Mouse (Mus musculus) spleen, adult 18-20 months (tissue): ENCODE measurements at regions not wholly inside any gene's neighbourhood (a gene's known extent, or its start where the extent isn't known, plus 50 kb on each side); places are given as distances from the start of the nearest gene placed in this dataset.
"Not testable (repeated sequence)": the region's sequence is repeated elsewhere in the genome, so short reads cannot be mapped to it uniquely, and the experiment has no call there.

ENCODE experiments used
- DNase-seq, 2 experiments: peaks; one replicate each; pipeline ENCODE4 v3.0.0; 2022; ENCODE audit warnings: mixed read lengths in 2 of 2

- DNase-seq: no peak
Measured at GRCm38 (mm10) chr15:32749971-32750370, 505.4 kb downstream of the Sema5a start.

GRCm38 (mm10) chr15:32751991-32752390, 507.4 kb downstream of the Sema5a start:
- DNase-seq: no peak

- no peak for DNase-seq
Measured at GRCm38 (mm10) chr15:32760141-32760540, 515.5 kb downstream of the Sema5a start.

GRCm38 (mm10) chr15:32766011-32766701, 521.5 kb downstream of the Sema5a start:
- no peak for DNase-seq

GRCm38 (mm10) chr15:32766746-32767471, 522.3 kb downstream of the Sema5a start:
- no peak for DNase-seq

- not testable (repeated sequence) for DNase-seq
Measured at GRCm38 (mm10) chr15:32778226-32778598, 533.6 kb downstream of the Sema5a start.

- peak in 1 of 2 experiments; percentile 5 for DNase-seq
Measured at GRCm38 (mm10) chr15:32778599-32779273, 534.1 kb downstream of the Sema5a start.

GRCm38 (mm10) chr15:32779274-32779615, 534.6 kb downstream of the Sema5a start:
- not testable (repeated sequence) for DNase-seq

GRCm38 (mm10) chr15:32781609-32782008, 537.0 kb downstream of the Sema5a start:
- not testable (repeated sequence) for DNase-seq

GRCm38 (mm10) chr15:32799222-32799621, 554.6 kb downstream of the Sema5a start:
- no peak for DNase-seq

GRCm38 (mm10) chr15:32810849-32811632, 566.4 kb downstream of the Sema5a start:
- no peak for DNase-seq

- DNase-seq: no peak
Measured at GRCm38 (mm10) chr15:32839966-32840365, 595.4 kb downstream of the Sema5a start.
